Mouse (Mus musculus): ENCODE measurements around the gene Rrn3.
A peak's percentile ranks its signal among the peaks of the same experiment; 100 is the strongest.
"Not testable (repeated sequence)": the region's sequence is repeated elsewhere in the genome, so short reads cannot be mapped to it uniquely, and the experiment has no call there.

The Rrn3 gene

GRCm38 (mm10) chr16:13781216-13781615, 708 bp downstream of the Rrn3 start:
- DNase-seq (ENCODE audit: inconsistent age in 2 of 2, low spot score in 1 of 2), result peak in 1 of 2 experiments; percentile 41

- DNase-seq (ENCODE audit: inconsistent age in 2 of 2, low spot score in 1 of 2), result no peak
Observed at GRCm38 (mm10) chr16:13785932-13786331, 5.4 kb downstream of the Rrn3 start.

GRCm38 (mm10) chr16:13793441-13793840, 12.9 kb downstream of the Rrn3 start:
- not testable (repeated sequence) for DNase-seq (ENCODE audit: inconsistent age in 2 of 2, low spot score in 1 of 2)

GRCm38 (mm10) chr16:13796746-13797175, 16.3 kb downstream of the Rrn3 start:
- DNase-seq (ENCODE audit: inconsistent age in 2 of 2, low spot score in 1 of 2), result no peak

GRCm38 (mm10) chr16:13801231-13801630, 20.7 kb downstream of the Rrn3 start:
- no peak for DNase-seq (ENCODE audit: inconsistent age in 2 of 2, low spot score in 1 of 2)

GRCm38 (mm10) chr16:13804666-13805065, 24.2 kb downstream of the Rrn3 start:
- no peak for DNase-seq (ENCODE audit: inconsistent age in 2 of 2, low spot score in 1 of 2)

GRCm38 (mm10) chr16:13807616-13808015, 27.1 kb downstream of the Rrn3 start:
- DNase-seq (ENCODE audit: inconsistent age in 2 of 2, low spot score in 1 of 2), result no peak

GRCm38 (mm10) chr16:13808410-13808809, 27.9 kb downstream of the Rrn3 start:
- DNase-seq (ENCODE audit: inconsistent age in 2 of 2, low spot score in 1 of 2), result no peak

GRCm38 (mm10) chr16:13812152-13812551, 31.6 kb downstream of the Rrn3 start:
- no peak for DNase-seq (ENCODE audit: inconsistent age in 2 of 2, low spot score in 1 of 2)

- no peak for DNase-seq (ENCODE audit: inconsistent age in 2 of 2, low spot score in 1 of 2)
Observed at GRCm38 (mm10) chr16:13813200-13813599, 32.7 kb downstream of the Rrn3 start.

GRCm38 (mm10) chr16:13818560-13819393, 38.3 kb downstream of the Rrn3 start, which contains the start of gene Ntan1:
Gene Ntan1 (plus strand): TSS chr16:13818845.
- DNase-seq (ENCODE audit: inconsistent age in 2 of 2, low spot score in 1 of 2), result peak; percentile 98 to 99

GRCm38 (mm10) chr16:13819394-13819743, 38.9 kb downstream of the Rrn3 start:
- DNase-seq (ENCODE audit: inconsistent age in 2 of 2, low spot score in 1 of 2), result no peak

- no peak for DNase-seq (ENCODE audit: inconsistent age in 2 of 2, low spot score in 1 of 2)
Observed at GRCm38 (mm10) chr16:13819806-13820500, 39.4 kb downstream of the Rrn3 start.

GRCm38 (mm10) chr16:13820771-13821170, 40.3 kb downstream of the Rrn3 start:
- no peak for DNase-seq (ENCODE audit: inconsistent age in 2 of 2, low spot score in 1 of 2)

GRCm38 (mm10) chr16:13825781-13826490, 45.4 kb downstream of the Rrn3 start:
- DNase-seq (ENCODE audit: inconsistent age in 2 of 2, low spot score in 1 of 2), result no peak

- no peak for DNase-seq (ENCODE audit: inconsistent age in 2 of 2, low spot score in 1 of 2)
Observed at GRCm38 (mm10) chr16:13826511-13826910, 46.0 kb downstream of the Rrn3 start.

- no peak for DNase-seq (ENCODE audit: inconsistent age in 2 of 2, low spot score in 1 of 2)
Observed at GRCm38 (mm10) chr16:13830444-13830843, 49.9 kb downstream of the Rrn3 start.

GRCm38 (mm10) chr16:13831606-13832005, 51.1 kb downstream of the Rrn3 start:
- peak in 1 of 2 experiments; percentile 50 for DNase-seq (ENCODE audit: inconsistent age in 2 of 2, low spot score in 1 of 2)

GRCm38 (mm10) chr16:13834382-13834781, 53.9 kb downstream of the Rrn3 start:
- DNase-seq (ENCODE audit: inconsistent age in 2 of 2, low spot score in 1 of 2), result no peak

GRCm38 (mm10) chr16:13840056-13840455, 59.5 kb downstream of the Rrn3 start:
- no peak for DNase-seq (ENCODE audit: inconsistent age in 2 of 2, low spot score in 1 of 2)

- no peak for DNase-seq (ENCODE audit: inconsistent age in 2 of 2, low spot score in 1 of 2)
Observed at GRCm38 (mm10) chr16:13840956-13841355, 60.4 kb downstream of the Rrn3 start.

- no peak for DNase-seq (ENCODE audit: inconsistent age in 2 of 2, low spot score in 1 of 2)
Observed at GRCm38 (mm10) chr16:13845031-13845430, 64.5 kb downstream of the Rrn3 start.

Data from adrenal gland, adult (tissue).